Mouse (Mus musculus) retina, postnatal 7 days (tissue): Measurements from ENCODE around the gene Pgc.

Experiments
- DNase-seq: peaks from one replicate; pipeline ENCODE4 v3.0.0-alpha.2; 2012; ENCODE audit warnings: low read depth, low spot score

Pgc gene

DNA sequence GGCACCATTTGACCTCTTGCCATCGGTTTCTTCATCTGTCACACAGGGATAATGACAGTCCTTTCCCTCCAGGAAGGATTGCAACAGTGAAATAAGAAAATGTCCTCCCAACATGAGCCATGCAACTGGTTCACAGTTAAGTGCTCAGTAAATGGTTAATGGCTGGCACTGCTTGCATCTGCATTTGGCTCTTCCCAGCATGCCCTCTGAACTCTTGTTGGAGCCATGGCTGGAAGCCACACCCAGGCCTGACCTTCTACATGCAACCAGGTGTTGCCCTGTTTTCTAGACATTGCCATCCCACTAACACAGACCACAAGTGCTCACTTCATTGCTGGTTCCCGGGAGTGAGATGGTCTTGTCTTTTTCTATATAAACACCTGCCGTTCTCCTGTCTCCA lies 18.7 kb upstream of the Pgc start:
- DNase-seq: no peak

DNA sequence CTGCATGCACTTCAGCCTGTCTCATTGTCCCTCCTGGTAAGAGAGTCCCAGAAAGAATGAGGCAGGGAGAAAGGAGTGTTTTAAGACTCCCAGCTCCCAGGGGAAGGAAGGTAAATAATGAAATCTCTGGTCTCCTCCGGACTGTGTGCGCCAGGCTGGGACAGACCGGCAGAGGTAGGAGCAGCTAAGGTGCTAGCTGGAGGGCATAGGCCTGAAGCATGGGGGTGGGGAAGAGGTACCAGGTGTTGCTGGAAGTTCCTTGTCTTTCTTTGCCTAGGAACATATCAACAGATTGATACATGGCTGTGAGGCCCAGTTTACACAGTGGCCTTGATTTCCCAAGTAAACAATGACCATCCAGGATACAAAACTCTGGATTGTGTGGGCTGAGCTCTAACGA lies 17.7 kb upstream of the Pgc start:
- no peak for DNase-seq

DNA sequence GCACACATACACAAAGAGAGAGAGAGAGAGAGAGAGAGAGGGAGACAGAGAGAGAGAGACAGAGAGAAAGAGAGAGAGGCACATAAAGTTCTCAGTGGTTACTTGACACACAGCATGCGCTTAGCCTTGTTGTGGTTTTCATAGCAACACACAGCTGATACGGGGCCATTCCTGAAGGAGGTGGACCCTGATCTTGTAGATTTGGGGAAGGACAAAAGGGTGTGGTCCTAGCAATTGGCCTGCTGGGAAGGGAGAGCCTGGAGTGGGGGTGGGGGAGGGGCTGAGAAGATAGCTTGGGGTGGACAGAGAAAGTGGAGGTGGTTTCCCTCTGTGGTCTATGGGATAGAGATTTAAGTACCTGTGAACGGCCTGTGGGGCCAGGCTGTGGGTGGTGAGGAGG lies 16.6 kb upstream of the Pgc start:
- DNase-seq: no peak

DNA sequence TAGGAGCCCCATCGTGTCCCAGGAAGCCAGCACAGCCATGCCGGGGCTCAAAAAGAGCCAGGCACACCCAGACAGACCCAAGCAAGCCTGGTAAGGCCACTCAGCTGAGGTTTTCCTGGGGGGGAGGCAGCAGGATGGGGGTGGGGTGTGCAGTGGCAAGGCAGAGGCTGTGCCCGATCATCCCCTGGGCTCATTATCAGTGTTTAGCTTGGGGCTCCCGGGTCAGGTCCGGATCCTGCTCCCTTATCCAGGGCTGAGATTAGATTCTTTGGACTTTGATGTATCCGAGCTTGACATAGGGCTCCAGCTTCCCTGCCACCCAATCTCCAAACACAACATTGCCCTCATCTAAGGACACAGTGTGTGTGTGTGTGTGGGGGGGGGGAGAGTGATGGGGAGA lies 14.8 kb upstream of the Pgc start:
- no peak for DNase-seq

DNA sequence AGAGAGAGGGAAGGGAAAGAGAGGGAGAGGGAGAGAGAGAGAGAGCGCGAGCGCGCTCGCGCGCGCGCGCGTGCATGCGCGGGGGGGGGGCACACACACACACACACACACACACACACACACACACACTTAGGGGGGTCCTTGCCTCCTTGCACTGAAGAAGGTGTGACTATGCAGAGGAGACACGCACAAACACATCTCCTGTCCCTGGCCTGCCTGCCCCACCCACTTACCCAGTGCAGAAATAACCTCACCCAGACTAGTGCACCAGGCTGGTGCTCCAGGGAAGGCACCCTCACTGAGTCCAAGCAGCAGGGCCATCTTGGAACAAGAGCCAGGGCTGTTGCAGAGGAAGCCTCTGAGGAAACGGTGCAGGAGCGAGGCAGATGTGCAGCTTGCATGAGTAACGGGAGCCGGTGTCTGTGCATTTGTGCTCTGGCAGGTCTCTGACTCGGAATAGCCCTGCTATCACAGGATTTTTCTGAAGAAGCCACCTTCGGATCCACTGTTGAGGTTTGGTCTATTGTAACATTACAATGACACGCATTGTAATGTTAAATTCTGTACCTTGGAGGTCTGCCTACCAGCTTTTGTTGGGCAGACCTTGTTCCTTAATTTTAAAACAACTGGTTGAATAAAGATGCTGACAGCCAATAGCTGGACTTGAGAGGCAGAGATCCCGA lies 13.6 kb upstream of the Pgc start:
- no peak for DNase-seq

DNA sequence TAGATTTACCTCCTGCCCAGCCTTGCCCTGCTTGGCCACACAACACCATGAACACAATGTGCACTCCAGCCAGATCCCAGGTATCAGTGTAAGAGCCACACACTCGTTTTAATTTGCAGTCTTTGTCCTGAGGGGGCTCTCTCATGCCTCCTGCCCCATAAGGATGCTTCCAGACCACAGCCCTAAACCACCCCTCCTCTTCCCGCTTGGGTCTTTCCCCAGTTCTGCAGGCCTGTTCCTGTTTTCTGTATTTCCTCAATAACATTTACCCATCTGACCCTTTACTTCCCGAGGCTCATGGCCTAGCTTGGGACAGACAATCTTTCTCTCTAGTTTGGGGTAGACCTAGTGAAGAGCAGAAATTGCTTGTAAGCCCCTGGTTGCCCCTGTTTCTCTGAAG lies 11.6 kb upstream of the Pgc start:
- no peak for DNase-seq

DNA sequence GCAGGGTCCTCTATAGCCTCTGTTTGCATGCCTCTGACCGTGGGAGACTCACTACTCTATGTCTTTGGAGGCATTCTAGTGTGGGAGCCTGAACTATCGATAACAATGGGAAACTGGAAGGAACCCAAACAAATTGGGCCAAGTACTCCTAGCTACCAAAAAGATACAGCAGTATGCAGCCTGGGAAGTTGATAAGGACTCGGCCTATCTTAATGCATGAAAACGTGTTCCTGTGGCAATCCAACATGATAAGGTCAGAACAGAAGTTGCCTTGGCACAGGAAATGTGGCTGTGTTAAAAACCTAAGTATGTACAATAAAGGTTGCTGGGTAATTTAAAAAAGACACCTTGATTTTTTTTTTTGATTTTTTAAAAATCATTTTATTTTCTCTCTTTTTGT lies 5.5 kb upstream of the Pgc start:
- no peak for DNase-seq

DNA sequence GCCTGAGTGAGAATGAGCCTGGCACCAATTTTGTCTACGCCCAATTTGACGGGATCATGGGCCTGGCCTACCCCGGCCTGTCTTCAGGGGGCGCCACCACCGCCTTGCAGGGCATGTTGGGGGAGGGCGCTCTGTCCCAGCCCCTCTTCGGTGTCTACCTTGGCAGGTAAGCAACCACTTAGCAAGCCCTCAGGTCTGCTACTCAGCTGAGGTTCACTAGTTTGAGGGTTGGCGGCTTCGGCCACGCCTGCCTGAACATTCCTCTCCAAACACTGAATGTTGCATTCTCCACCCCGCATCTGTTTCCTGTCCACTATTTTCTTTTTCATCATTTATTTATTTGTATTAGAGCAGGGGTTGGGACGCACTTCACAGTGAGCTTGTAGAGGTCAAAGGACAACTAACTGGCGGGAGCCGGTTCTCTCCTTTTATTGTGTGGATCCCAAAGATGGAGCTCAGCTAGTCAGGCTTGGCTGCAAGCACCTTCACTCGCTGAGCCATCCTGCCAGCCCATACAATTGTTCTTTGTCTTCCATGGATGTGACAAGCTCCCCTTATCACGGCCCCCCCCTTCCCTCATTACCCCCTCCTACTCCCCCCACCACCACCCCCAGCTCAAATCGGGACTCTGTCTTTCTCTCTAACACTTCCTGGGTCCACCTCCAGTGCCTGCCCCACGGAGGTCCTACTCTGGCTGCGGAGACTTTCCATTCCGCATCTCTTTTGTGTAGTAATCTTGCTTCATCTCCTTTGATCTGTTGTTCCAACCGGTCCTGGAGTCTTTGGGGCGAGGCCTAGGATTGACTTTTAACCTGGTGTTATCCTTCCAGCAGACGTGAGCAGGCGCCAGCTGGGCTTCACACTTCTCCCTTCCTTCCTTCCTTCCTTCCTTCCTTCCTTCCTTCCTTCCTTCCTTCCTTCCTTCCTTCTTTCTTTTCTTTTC lies 4.3 kb downstream of the Pgc start:
- DNase-seq: no peak

DNA sequence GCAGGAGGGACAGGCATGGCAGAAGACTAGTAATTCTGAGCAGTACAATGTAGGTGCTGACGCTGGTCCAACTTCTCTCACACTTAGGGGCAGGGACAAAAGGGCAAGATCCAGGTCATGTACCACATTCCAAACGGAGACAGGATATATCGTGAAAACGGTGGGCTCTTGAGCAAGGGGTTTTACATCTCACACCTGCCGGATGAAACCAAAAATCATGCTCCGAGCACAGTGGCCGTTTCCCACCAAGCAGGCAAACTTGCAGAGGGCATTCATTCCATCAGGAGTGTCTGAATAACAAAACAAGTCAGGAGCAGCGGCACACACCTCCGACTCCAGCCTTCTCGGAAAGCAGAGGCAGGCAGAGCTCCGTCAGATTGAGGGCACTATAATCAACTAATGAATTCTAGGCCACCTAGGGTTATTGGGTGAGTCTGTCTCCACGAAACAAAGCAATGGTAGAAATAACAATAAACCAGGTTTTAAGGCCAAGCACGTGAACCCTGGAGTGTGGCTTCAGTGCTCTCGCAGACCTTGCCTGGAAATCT lies 9.0 kb downstream of the Pgc start:
- DNase-seq: no peak

DNA sequence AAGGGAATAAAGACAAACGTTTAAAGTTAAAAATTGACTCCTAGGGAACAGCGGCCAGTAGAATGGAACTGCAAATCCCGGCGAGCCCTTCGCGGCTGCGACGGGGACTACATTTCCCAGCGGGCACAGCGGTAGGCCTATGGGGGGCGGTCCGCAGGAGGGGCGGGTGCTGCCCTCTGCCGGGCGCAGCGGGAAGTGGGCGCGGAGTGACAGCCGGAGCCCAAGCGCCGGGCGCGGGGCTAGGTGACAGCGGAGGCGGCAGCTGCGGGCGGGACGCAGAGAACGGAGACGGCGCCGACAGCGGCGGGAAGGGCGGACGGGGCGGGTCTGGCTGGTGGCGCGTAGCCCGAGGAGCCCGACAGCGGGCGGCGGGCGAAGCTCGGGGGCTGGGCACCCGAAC lies 10.2 kb downstream of the Pgc start, which contains the start of gene Tfeb:
Gene Tfeb (plus strand): TSS at position 175 of the 400 bp plus-strand sequence.
- peak; percentile 87 for DNase-seq

DNA sequence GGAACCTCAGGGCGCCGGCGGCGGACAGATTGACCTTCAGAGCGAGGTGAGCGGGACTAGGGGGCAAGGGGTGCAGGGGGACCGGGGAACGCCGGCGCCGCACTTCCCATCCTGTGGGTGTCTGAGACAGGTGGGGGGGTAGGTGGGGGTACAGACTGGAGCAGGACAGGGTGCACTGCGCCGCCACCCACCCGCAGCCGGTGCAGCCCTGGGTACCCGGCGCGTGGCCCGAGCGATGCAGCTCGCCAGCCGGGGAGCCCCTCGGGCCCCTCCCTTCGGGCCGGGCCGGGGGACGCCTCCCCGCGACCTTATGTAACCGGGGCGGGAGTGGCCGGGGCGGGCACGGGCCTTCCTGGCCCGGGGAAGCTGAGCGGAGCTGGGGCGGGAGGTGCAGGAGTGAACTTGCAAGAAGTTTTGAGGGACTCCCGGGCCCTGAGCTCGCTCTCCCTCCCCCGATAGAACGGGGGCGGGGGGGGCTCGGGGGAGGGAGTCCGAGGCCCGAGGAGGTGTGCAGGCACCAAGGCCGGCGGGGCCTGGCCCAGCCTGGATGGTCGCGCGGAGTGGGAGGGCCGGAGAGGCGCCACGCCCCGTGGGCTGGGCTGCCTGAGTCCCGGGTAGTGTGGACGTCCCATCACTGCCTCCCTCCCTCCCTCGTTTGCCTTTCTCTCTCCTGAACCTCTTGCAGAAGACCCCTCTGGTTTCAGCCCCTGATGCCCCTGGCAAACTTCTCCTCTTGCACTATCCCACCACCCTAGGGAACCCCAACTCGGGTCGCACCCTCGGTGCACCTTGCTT lies 10.8 kb downstream of the Pgc start:
- DNase-seq: no peak

DNA sequence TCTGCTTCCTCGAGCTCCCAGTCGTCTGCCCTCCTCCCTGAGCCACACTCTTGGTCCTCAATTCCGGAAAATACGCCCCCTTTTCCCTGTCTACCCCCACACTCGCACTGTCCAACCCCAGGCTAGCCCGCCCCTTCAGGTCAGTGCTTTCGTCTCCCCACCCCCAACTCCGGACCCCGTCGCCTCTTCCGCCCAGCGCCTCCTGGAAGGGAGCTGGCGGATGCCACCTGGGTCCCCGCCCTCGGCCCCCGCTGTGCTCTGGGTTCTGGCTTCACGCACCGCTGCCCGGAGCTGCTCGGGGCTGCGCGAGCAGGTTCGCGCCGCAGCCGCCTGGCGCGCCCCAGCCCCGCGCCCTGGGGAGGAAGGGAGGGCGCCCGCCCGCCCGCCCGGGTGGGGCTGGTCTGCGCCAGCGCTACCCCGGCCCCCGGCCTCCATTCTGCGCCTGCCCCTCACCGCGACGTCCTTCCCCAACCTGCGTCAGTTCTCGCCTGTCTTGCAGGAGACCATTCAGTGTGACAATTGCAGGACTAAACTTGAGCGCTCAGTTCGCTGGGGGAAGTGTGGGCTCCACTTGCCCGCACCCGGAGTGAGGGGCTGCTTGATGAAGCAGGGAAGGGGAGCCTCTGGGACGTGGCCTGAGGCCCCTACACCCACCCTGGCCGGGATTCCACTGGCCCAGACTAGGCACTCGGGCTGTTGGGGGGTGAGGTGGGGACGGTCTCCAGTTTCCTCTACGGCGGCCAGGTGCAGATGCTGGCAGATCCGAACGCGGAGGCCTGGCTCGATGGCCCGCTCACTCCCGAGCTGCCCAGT lies 11.6 kb downstream of the Pgc start:
- no peak for DNase-seq

DNA sequence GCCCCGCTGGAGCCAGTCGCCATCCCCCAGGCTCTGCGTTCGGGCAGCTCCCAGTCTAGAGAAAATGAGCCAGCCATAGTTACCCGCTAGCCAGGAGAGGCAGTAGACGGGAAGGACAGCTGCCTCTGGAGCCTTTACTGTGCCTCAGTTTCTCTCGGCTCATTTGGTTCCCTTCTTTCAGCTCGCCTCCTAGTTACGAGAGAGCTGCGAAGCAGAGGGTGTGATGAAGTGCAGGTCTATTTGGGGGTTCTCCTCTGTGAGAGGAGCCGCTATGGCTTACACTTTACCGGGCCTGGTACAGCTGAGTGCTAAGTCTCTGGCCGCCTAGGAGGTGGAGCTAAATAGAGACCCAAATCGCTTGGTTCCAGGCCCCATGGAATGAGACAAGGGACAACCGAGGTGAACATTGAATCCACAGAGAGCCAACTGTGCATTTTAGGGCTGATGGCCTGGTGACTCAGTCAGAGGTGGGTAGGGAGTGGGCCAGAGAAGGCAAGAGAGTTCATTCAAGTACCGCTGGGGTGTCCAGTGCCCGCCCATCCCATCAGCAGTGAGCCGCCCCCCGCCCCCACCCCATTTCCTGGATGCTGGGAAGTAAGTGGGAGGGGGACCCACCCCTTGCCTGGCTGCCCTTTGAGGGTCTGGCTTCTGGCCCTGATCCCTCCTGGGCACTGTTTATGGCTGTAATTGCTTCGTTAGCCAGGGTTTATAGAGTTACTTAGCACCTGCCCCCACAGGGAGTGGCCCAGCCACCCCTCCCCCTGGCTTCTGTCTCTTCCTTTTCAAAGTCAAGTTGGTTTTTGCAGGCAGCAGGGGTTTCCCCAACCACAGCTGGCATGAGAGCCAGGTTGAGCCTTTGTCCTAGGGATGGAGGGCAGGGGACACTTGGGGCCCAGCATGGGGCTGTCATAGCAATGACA lies 12.5 kb downstream of the Pgc start:
- DNase-seq: no peak

DNA sequence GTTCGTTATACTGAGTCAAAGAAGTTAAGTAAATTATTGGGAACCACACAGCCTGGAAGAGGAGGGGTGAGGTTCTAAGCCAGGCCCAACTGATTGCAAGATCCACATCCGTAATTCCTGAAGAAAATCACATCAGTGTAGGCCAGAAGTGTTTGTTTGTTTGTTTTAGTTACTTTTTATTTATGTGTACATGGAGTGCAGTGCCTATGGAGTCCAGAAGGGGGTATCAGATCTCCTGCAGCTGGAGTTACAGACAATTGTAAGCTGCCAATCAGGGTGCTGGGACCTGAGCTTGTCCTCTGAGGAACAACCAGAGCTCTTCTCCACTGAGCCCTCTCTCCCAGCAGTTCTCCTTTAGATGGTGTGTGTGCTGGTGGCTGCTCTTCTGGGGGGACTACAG lies 13.5 kb downstream of the Pgc start:
- DNase-seq: no peak

DNA sequence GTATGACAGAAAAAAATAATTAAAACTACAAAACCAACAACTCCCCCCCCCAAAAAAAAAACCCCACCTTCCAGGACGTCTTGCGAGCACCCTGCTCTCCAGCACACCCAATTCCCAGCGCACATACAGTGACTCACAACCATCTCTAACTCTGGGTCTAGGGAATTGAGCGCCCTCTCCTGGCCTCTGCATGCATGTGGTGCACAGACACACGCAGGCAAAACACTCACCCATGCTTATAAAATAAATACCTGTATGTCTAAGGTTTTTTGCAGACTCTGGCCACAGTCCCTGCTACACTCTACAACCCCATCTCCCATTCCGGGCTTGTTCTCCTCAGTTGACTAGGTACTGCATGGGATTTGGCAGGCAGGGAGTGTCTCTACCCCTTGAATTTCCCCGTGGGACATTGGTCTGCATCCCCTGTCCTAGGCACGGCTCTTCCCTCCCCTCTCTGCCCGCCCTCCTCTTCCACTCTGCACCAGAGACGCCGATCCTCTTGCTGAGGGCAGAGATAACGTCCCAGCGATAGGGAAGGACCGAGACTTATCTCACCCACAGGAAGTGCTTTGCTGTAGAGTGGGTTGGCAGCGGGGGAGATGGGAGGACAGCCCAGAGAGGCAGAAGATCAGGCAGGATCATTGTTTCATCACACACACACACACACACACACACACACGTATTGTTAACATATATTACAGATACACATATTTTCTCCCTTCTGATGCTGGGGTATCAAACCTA lies 16.5 kb downstream of the Pgc start:
- no peak for DNase-seq

DNA sequence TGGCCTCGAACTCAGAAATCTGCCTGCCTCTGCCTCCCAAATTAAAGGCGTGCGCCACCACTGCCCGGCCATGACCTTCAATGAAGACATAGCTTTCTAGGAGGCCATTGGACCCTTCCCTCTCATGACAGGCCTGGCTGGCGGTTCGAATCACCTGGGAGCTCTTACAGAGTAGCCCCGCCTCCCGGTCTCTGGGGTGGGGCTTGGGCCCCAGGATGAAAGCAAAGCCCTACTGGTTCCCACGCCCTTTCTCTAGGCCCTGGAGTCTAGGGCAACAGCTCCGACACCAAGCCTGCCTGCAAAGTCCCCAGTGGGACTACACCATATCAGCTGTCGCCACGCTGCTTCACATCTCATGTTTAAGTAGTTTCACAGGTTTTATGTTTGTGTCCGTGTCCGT lies 17.4 kb downstream of the Pgc start:
- no peak for DNase-seq

DNA sequence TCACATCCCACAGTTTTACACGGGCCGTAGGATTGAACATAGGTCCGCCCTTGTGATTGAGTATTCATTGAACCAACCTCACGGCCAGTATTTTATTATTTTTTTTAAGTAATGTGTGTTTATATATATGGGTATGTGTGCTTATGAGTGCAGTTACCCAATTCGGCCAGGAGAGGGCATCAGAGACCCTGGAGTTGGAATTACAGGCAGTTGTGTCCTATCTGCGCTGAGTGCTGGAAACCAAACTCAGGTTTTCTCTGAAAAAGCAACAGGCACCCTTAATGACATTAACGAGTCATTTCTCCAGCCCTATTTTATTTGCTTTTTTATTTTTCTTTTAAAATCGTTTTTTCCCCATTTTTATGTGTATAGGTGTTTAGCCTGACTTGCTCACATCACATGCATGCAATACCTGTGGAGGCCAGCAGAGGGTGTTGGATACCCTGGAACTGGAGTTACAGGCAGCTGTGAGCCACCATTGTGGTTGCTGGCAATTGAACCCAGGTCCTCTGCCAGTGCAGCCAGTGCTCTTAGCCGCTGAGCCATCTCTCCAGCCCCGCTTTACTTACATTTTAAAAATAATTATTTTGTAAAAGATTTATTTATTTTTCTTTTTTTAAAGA lies 18.2 kb downstream of the Pgc start:
- DNase-seq: no peak

DNA sequence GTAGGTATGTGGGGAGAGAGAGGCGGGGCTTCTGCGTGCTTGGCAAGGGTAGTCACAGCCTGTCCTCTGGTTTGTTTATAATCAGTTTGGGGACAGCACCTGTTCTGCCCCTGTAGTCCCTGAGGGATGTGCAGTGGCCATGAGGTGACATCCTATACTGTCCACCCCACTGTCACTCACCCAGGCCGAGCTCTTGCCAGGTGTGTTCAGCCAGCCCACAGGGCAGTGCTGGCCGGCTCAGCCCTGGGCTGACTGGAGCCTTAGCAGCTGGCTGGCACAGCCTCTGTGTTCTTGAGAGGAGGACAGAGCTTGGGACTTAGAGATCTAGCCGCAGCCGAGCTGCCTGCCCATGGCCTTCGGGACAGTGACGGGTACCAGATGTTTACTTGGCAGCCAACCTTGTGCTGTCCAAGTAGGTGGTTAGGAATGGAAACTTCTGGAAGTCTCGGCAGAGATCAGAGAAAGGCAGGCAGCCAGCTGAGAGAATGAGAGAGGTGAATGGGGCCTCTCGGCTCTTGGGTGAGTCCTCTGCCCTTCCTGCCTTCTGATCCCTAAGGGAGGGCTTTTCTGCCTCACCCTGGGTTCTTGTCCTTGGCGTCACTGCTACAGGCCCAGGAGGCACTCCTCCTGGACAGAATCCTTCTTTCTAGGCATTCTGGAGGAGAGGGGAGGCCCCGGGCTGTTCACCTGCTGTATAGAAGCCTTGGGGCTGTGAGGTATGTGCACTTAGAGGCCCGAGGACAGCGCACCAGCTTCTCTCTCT lies 22.3 kb downstream of the Pgc start:
- no peak for DNase-seq
